Mouse (Mus musculus): ENCODE measurements around the gene Pstpip1. TPM values are rescaled to one million over a fixed set of nuclear protein-coding genes. Genes with fewer than 3 reads are reported as not detected.
A peak's percentile ranks its signal among the peaks of the same experiment; 100 is the strongest.

Pstpip1 gene
- polyA plus RNA-seq (2016; fragmentation: Nextera tagmentation; extraction: Ambion mirVana) = 0.38 and 0.68 TPM in 2 replicates

DNA sequence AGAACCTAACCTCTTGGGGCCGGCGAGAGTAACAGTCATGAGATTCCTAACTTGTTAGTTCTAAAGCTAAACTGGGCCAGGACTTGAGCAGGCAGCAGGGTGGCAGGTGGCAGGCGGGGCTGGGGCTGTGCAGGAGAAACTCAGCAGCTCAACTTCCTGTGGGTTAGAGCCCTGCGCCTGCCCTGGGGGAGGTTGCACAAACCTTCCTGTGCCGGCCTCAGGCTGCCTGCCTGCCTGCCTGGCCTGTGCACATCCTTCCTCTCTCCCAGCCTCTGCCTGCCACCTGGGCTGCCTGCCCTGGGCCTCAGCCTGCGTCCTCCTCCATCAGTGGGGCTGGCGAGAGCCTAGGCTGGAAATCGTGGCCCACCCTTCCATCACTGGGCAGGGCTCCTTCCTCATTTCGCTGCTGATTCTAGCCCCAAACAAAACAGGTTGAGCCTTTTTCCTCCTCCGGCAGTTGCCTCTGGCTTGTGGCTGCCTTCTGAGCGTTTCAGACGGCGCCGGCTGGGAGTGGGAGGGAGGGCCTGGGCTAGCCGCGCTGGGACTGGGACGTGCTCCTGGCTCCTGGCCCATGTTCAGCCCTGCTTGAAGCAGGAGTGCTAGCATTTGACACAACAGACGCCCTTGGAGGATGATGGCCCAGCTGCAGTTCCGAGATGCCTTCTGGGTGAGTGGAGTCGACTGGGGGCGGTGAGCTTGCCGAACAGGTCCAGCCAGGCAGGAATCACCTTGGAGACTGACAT, at the start of gene Pstpip1:
Gene Pstpip1, plus strand, starts transcription at position 185 of the 743 bp plus-strand sequence.
- no peak within 1 kb of the TSS for H3K4me3 ChIP-seq
- H3K36me3 ChIP-seq (replicated peaks) = no peaks in the 10 kb centered on the region
- H3K27me3 ChIP-seq (ENCODE audit: poor library complexity, severe bottlenecking) = no peaks in the 10 kb centered on the region
- peak; percentile 25 for DNase-seq (ENCODE audit: extremely low spot score, low spot score)
- no peaks in the 10 kb centered on the region for H3K9me3 ChIP-seq
- H3K4me1 ChIP-seq = peaks cover 16% of the 10 kb centered on the region
- H3K27ac ChIP-seq = peak within 1 kb of the TSS; percentile 66
- WGBS = 41% methylated on average over 22 of the region's 22 CpGs

DNA sequence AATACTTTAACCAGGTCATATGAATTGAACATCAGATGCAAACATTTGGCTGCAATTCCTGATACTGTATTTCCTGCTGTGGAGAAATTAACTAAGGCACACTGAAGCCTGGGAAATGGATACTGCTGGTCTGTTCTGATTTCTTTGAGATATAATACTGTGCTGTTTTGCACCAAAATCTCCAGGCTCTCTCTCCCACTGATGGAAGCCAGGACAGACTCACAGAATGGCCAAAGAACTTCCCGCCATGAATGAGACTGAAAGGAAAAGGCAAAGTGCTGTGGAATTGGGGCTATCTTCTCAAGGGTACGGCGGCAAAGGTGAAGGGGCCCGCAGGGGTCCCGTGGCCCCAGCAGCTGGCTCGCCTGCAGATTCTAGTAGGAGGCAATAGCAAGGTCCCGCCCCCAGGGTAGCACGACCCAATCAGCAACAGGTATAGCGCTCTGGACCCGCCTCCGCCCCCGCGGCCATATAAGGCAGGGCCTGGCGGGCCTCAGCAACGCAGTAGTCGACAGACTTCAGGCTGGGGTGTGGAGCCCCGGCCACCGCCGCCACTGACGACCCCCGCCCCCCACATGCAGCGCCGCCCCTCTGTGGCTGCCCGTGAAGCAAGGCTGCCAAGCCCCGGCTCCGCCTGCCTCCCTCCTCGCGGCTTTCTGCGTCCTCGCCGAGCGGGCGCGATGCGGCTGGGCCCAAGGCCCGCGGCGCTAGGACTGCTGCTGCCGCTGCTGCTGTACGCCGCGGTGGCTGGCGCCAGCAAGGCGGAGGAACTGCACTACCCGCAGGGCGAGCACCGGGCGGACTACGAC, 48.2 kb upstream of the Pstpip1 start, which contains the start of gene Rcn2:
Gene Rcn2, plus strand, starts transcription at position 474 of the 809 bp plus-strand sequence.
- under 1% methylated on average over 48 of the region's 49 CpGs for WGBS

DNA sequence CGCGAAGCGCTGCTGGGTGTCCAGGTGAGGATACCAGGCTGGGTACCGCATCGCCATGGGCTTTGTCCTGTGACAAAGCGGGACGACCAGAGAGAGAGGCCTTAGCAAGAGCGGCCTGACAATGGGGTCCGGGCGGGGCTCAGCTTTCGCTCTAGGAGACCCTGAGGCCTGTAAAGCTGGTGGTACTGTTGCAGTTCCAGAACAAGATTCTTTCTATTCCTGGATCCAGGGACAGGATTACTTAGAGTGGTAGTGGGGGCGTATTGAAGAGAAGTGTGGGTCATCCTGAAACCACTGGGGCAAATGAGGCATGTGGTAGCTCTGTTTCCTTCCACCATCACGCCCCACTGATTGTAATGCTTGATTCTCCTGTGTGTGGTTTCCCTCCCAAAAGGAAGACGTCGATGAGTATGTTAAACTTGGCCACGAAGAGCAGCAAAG, 47.6 kb upstream of the Pstpip1 start:
- under 1% methylated on average over 16 of the region's 16 CpGs for WGBS
- peak overlapping the region; percentile 99 for H3K27ac ChIP-seq
- H3K27me3 ChIP-seq (ENCODE audit: poor library complexity, severe bottlenecking) = no peaks in the 10 kb centered on the region
- peak overlapping the region; percentile 88 for H3K4me3 ChIP-seq
- peaks cover 25% of the 10 kb centered on the region for H3K4me1 ChIP-seq
- DNase-seq (ENCODE audit: extremely low spot score, low spot score) = no peak
- no peaks in the 10 kb centered on the region for H3K9me3 ChIP-seq
- peaks cover 40% of the 10 kb centered on the region for H3K36me3 ChIP-seq (replicated peaks)

More for the DNA sequence above, 48.2 kb upstream of the Pstpip1 start, which contains the start of gene Rcn2:
- no peaks in the 10 kb centered on the region for H3K9me3 ChIP-seq
- peak within 1 kb of the TSS; percentile 88 for H3K4me3 ChIP-seq
- DNase-seq (ENCODE audit: extremely low spot score, low spot score) = peak; percentile 96
- H3K27me3 ChIP-seq (ENCODE audit: poor library complexity, severe bottlenecking) = no peaks in the 10 kb centered on the region
- peaks cover 25% of the 10 kb centered on the region for H3K4me1 ChIP-seq
- H3K27ac ChIP-seq = peak within 1 kb of the TSS; percentile 99
- peaks cover 33% of the 10 kb centered on the region for H3K36me3 ChIP-seq (replicated peaks)

DNA sequence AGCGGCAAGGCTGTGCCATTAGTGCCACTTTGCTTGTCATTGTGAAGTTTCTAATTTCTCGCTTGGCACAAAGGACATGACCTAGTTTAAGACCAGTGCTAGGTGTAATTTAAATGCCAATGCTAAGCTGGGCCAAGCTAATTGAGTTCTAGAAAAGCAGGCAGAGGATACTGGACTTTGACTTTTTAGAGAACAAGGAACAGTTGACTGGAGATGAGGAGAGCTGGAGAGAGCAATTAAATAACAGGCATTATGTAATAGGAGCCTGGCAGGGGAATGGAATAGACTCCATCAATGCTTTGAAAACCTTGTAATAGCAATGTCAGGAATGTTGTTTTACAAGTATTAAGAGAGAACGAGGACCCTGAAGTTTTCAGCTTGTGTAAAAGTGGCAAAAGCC, 36.0 kb upstream of the Pstpip1 start:
- no peak overlapping the region for H3K4me3 ChIP-seq

DNA sequence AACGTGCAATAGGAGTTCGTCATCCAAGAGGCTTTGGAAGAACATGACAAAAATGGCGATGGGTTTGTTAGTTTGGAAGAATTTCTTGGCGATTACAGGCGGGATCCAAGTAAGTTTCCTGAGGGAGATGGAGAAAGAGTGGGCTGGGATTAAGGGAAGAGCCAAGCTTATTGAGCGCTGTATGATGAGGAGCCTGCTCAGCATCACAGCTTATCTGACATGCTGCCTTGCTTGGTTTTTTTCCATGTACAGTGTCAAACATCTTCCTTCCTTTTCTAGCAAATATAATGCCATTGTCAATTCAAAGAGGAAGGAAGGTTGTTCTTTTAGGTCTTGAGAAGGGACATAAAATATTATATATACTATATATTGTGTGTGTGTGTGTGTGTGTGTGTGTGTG, 33.6 kb upstream of the Pstpip1 start:
- no peak for DNase-seq (ENCODE audit: extremely low spot score, low spot score)
- no peak overlapping the region for H3K27ac ChIP-seq
- H3K4me1 ChIP-seq = no peaks in the 10 kb centered on the region
- H3K9me3 ChIP-seq = no peaks in the 10 kb centered on the region
- H3K27me3 ChIP-seq (ENCODE audit: poor library complexity, severe bottlenecking) = no peaks in the 10 kb centered on the region
- H3K36me3 ChIP-seq (replicated peaks) = peaks cover 99% of the 10 kb centered on the region
- no peak overlapping the region for H3K4me3 ChIP-seq
- WGBS = 96% methylated on average over 6 of the region's 6 CpGs

More for the DNA sequence above, 36.0 kb upstream of the Pstpip1 start:
- H3K27me3 ChIP-seq (ENCODE audit: poor library complexity, severe bottlenecking) = no peaks in the 10 kb centered on the region
- H3K36me3 ChIP-seq (replicated peaks) = peaks cover 88% of the 10 kb centered on the region
- WGBS = 86% methylated on average over 3 of the region's 3 CpGs
- no peak for DNase-seq (ENCODE audit: extremely low spot score, low spot score)
- no peak overlapping the region for H3K27ac ChIP-seq
- no peaks in the 10 kb centered on the region for H3K9me3 ChIP-seq
- H3K4me1 ChIP-seq = no peaks in the 10 kb centered on the region

DNA sequence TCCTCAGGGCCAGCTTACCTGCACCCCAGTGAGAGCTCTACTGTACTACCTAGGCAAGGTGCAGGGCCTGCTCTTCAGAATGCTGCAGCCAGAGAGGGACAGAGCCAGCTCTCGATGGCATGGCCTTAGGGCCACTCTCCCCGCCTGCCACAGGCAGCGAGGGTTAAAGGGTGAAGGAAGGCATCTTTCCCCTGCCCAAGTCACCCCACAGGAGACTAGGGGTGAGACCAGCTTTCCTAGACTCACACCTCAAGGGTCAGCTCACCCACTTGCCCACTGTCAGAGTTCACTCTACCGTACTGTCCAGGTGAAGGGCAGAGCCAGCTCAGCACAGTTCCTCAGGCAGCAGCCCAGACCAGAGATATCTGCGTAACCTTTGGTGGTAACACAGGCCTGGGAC, 27.4 kb upstream of the Pstpip1 start:
- H3K4me3 ChIP-seq = no peak overlapping the region
- no peak for DNase-seq (ENCODE audit: extremely low spot score, low spot score)
- no peak overlapping the region for H3K27ac ChIP-seq
- WGBS = 91% methylated on average over 5 of the region's 5 CpGs
- H3K27me3 ChIP-seq (ENCODE audit: poor library complexity, severe bottlenecking) = no peaks in the 10 kb centered on the region
- no peaks in the 10 kb centered on the region for H3K4me1 ChIP-seq
- peaks cover 94% of the 10 kb centered on the region for H3K36me3 ChIP-seq (replicated peaks)
- no peaks in the 10 kb centered on the region for H3K9me3 ChIP-seq

DNA sequence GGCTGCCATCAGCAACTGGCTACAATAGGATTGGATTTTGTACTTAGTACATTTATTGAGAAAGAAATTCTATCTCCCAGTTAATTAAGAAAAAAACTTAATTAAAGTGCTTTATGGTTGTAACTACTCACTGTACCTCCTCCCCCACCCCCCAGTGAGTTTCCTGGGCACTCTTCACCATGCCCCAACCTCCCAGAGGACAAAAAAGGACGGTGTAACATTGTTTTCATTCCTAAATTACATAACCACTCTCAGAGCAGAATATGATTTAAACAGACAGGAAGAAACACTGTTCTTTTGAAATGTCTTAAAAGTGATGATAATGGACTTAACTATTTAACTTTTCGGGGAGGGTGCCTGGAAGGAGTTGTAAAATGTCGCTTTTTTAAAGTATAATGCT, 24.8 kb upstream of the Pstpip1 start:
- 90% methylated on average over 3 of the region's 3 CpGs for WGBS
- DNase-seq (ENCODE audit: extremely low spot score, low spot score) = no peak
- no peaks in the 10 kb centered on the region for H3K4me1 ChIP-seq
- no peaks in the 10 kb centered on the region for H3K27me3 ChIP-seq (ENCODE audit: poor library complexity, severe bottlenecking)
- H3K36me3 ChIP-seq (replicated peaks) = peaks cover 91% of the 10 kb centered on the region
- no peak overlapping the region for H3K4me3 ChIP-seq
- H3K9me3 ChIP-seq = no peaks in the 10 kb centered on the region
- no peak overlapping the region for H3K27ac ChIP-seq

DNA sequence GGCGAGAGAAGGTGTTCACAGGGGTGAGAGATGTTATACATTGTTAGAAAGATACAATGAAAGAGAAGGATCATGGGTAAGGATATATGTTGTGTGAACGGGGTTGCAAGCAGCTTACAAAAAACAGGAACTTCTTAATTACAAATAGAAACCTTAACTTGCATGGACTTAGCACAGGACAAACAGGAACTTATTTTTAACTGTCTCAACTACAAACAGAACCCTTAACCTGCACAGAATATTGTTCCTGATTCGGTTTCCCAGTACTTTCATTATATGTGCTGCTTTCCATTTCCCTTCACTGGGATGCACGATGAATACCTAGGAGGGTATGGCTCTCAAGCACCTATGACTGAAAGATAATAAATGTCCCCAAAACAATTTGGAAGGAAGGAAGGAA, 21.8 kb upstream of the Pstpip1 start:
- Histone ChIP-seq H3K9me3 (no peaks in the 10 kb centered on the region), H3K27me3 (ENCODE audit: poor library complexity, severe bottlenecking) (no peaks in the 10 kb centered on the region), H3K4me3 (no peak overlapping the region), H3K4me1 (no peaks in the 10 kb centered on the region), H3K27ac (no peak overlapping the region), H3K36me3 (replicated peaks) (peaks cover 78% of the 10 kb centered on the region)
- 90% methylated on average over 4 of the region's 4 CpGs for WGBS
- no peak for DNase-seq (ENCODE audit: extremely low spot score, low spot score)

DNA sequence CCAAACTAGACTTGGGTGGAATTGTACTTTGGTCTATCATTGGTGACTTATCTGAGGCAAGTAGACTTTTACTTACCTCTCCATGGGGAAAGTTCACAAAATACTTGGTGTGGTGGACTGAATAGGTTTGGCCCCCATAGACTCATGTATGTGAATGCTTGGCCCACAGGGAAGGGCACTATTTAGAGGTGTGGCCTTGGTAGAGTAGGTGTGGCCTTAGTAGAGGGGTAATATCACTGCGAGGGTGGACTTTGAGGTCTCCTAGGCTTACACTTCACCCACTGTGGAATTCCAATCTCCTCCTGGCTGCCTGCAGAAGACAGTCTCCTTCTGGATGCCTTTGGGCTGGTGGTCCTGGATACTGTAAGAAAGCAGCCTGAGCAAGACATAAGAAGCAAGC, 21.1 kb upstream of the Pstpip1 start:
- Histone ChIP-seq H3K4me1 (no peaks in the 10 kb centered on the region), H3K27me3 (ENCODE audit: poor library complexity, severe bottlenecking) (no peaks in the 10 kb centered on the region), H3K27ac (no peak overlapping the region), H3K36me3 (replicated peaks) (peaks cover 72% of the 10 kb centered on the region), H3K4me3 (no peak overlapping the region), H3K9me3 (no peaks in the 10 kb centered on the region)
- no peak for DNase-seq (ENCODE audit: extremely low spot score, low spot score)
- 91% methylated on average over 1 of the region's 1 CpGs for WGBS

DNA sequence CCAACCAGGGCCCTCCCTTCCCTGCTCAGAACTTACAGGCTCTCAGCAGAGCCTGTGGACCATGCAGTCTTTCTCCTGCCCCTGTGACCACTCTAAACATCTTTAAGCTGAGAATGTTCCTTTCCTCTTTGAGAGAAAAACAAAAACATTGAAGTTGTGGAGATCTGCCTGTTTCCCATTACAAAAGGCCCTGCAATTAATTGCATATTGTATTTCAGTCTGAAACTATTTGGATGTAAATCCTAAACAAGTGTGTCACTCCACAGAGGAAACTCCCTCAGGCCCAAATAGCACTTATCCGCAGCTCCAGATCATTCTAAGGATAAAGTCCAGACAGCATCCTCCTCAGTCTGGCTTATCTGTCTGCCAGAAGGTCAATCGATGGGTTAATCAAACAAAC, 16.9 kb upstream of the Pstpip1 start:
- no peaks in the 10 kb centered on the region for H3K9me3 ChIP-seq
- H3K4me1 ChIP-seq = peaks cover 18% of the 10 kb centered on the region
- no peaks in the 10 kb centered on the region for H3K27me3 ChIP-seq (ENCODE audit: poor library complexity, severe bottlenecking)
- H3K27ac ChIP-seq = no peak overlapping the region
- DNase-seq (ENCODE audit: extremely low spot score, low spot score) = no peak
- no peak overlapping the region for H3K4me3 ChIP-seq
- WGBS = 81% methylated on average over 2 of the region's 2 CpGs
- peaks cover 36% of the 10 kb centered on the region for H3K36me3 ChIP-seq (replicated peaks)

DNA sequence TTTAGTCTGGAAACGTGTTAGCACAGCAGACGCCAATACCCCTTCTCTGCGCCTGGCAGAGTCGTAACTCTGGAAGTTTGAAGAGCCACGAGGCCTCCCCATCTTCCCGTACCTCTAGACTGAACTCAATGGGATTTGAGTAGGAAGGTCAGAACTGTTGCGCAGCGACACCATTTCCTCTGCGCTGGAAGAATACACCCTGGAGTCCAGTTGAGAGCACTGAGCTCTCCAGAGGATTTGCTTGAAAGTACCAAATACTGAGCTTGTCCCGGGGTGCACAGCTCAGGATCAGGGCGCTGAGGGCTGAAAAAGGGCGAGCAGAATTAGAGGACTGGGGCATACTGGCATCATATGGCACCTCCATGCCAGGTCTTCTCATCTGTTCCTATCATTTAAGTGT, 14.9 kb upstream of the Pstpip1 start:
- WGBS = 77% methylated on average over 12 of the region's 12 CpGs
- Histone ChIP-seq H3K4me3 (no peak overlapping the region), H3K4me1 (peaks cover 18% of the 10 kb centered on the region), H3K36me3 (replicated peaks) (peaks cover 36% of the 10 kb centered on the region), H3K9me3 (no peaks in the 10 kb centered on the region), H3K27me3 (ENCODE audit: poor library complexity, severe bottlenecking) (no peaks in the 10 kb centered on the region), H3K27ac (0 out of 2 replicates have a peak overlapping the region, but pooled peaks have one; percentile 62)
- no peak for DNase-seq (ENCODE audit: extremely low spot score, low spot score)

DNA sequence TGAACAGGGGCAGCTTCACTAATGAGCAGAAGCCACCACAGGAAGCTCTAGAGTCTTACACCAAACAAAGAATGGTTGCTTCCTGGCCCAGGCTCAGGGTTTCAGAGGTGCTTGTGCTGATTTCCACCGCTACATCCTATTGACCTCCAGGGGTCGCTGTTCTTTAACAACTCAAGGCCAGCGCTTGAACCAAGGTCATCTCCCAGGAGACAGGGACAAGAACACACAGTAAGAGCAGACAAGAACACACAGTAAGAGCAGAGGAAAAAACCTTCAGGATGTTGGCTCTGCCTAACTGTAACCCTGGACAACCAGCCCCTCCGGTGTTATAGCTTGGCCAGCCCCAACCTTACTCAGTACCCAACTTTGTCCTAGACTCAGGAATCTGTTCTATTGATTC, 14.5 kb upstream of the Pstpip1 start:
- no peaks in the 10 kb centered on the region for H3K27me3 ChIP-seq (ENCODE audit: poor library complexity, severe bottlenecking)
- peak; percentile 59 for DNase-seq (ENCODE audit: extremely low spot score, low spot score)
- H3K4me3 ChIP-seq = no peak overlapping the region
- 10% methylated on average over 4 of the region's 4 CpGs for WGBS
- H3K27ac ChIP-seq = peak overlapping the region; percentile 62
- no peaks in the 10 kb centered on the region for H3K9me3 ChIP-seq
- peaks cover 18% of the 10 kb centered on the region for H3K4me1 ChIP-seq
- H3K36me3 ChIP-seq (replicated peaks) = peaks cover 35% of the 10 kb centered on the region

Measured in forebrain, embryonic 10.5 days (tissue).